Mouse (Mus musculus) liver, embryonic 16.5 days (tissue): Measurements from ENCODE around the gene Nova2. TPM values are rescaled to one million over a fixed set of nuclear protein-coding genes. Genes with fewer than 3 reads are reported as not detected.

ENCODE experiments used
- ATAC-seq: fragments of 200-750 bp; cut with Nextera tagmentation; 2 replicates; pipeline ENCODE4 v1.8.0; 2017; ENCODE audit warnings: low read depth, mild to moderate bottlenecking, moderate number of reproducible peaks, moderate library complexity
- H3K27ac ChIP-seq: fragments of 300-500 bp; sonication (generic); 2 replicates; pipeline ENCODE4 v1.5.1; 2014; ENCODE audit warnings: mild to moderate bottlenecking, low read length
- H3K27me3 ChIP-seq: fragments of 300-500 bp; sonication (generic); 2 replicates; pipeline ENCODE4 v1.6.1; 2014; ENCODE audit warnings: low read depth, low read length, mixed read lengths; ENCODE audit not compliant: control insufficient read depth, insufficient read depth
- H3K36me3 ChIP-seq: fragments of 300-500 bp; sonication (generic); 2 replicates; pipeline ENCODE4 v1.6.1; 2014; ENCODE audit warnings: mild to moderate bottlenecking; ENCODE audit not compliant: control insufficient read depth, insufficient read depth
- H3K4me1 ChIP-seq: fragments of 300-500 bp; sonication (generic); 2 replicates; pipeline ENCODE4 v1.6.1; 2014; ENCODE audit warnings: low read depth, low read length, mixed read lengths; ENCODE audit not compliant: control insufficient read depth
- H3K4me2 ChIP-seq: fragments of 300-500 bp; sonication (generic); 2 replicates; pipeline ENCODE4 v1.6.1; 2014; ENCODE audit warnings: low read depth, low read length, mixed read lengths
- H3K4me3 ChIP-seq: fragments of 300-500 bp; sonication (generic); 2 replicates; pipeline ENCODE4 v1.5.1; 2014; ENCODE audit warnings: low read depth, mild to moderate bottlenecking, low read length
- H3K9ac ChIP-seq: fragments of 300-500 bp; sonication (generic); 2 replicates; pipeline ENCODE4 v1.6.1; 2014; ENCODE audit warnings: low read depth, low read length
- H3K9me3 ChIP-seq: fragments of 300-500 bp; sonication (generic); replicated peaks from 2 replicates; pipeline ENCODE4 v1.6.1; 2016; ENCODE audit warnings: low read length; ENCODE audit not compliant: control insufficient read depth
- WGBS: fragments of 180-500 bp; shearing (Covaris S2); extraction: QIAGEN DNeasy Blood & Tissue Kit; methylation state at CpG from one replicate; pipeline ENCODE4 v1.1.7; 2014; ENCODE audit not compliant: insufficient replicate concordance; 5-methylcytosine and 5-hydroxymethylcytosine counted together
- polyA plus RNA-seq: library from polyadenylated mRNA; unstranded; fragments of >200 nt; fragmentation: Nextera tagmentation; extraction: Ambion mirVana; gene quantifications from 2 replicates; pipeline ENCODE4 v1.2.1, GENCODE M21; 2015

The Nova2 gene
- polyA plus RNA-seq, 1 experiment from 2014 or later: 0.09 TPM

DNA sequence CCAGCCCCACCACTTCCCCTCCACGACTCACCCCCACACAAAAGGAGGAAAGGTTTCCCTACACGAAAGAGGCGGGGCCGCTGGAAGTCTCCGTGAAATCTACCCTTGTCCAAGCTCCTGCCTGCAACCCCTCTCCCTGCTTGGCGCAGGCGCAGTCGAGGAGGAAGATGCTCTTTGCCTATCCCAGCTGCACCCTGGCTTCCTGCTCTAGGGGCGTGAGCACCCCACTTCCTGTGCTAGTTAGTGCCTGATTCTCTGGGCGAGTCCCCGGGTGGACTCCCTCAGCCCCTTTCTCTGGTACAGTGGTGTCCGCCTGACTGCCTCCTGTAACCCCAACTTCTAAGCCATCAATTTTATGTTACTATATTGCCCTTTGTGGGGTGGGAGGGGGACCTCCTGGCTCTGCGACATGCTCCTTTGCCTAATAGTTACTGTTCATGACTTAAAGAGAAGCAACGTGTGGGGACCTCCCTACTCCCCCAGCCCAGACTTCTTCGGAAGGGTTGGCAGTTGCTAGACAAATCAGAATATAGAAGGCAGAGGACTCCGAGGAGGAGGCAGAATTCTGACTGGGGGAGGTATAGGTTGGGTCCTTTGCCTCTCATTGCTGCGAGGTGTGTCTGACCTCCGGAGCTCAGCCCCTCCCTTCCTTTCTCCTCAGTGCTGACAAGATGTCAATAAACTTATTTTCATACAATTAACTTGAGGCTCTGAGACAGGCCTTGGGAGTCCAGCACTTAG, 75.5 kb downstream of the Nova2 start:
- ATAC-seq: no peak
- WGBS: 12% methylated on average over 18 of the region's 18 CpGs

DNA sequence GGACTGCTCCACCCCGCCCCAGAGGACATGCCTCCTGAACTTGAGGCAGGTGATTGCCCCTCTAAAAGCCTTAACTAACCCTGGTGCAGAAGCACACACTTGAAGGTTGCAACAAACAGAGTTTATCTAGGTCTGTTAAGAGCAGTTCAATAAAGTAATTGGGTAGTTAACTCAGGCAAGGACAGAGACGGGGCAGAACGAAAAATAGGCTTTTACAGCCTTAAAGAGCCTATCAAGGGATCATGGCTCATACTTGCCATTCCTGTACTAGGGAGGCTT, 76.1 kb downstream of the Nova2 start:
- H3K36me3 ChIP-seq: peaks cover 5% of the 10 kb centered on the region
- no peak overlapping the region for H3K4me3 ChIP-seq
- H3K4me1 ChIP-seq: peaks cover 54% of the 10 kb centered on the region
- no peak for ATAC-seq
- no peaks in the 10 kb centered on the region for H3K9me3 ChIP-seq
- H3K4me2 ChIP-seq: peak overlapping the region; percentile 50
- H3K9ac ChIP-seq: peak overlapping the region; percentile 56; the same call in 1 of the 2 replicates
- 71% methylated on average over 3 of the region's 3 CpGs for WGBS
- H3K27ac ChIP-seq: peak overlapping the region; percentile 25; the same call in 1 of the 2 replicates
- no peaks in the 10 kb centered on the region for H3K27me3 ChIP-seq

More for the DNA sequence above, 75.5 kb downstream of the Nova2 start:
- peaks cover 5% of the 10 kb centered on the region for H3K36me3 ChIP-seq
- H3K27me3 ChIP-seq: no peaks in the 10 kb centered on the region
- peak overlapping the region; percentile 50 for H3K4me2 ChIP-seq
- peak overlapping the region; percentile 54 for H3K4me3 ChIP-seq
- H3K9me3 ChIP-seq: no peaks in the 10 kb centered on the region
- peaks cover 50% of the 10 kb centered on the region for H3K4me1 ChIP-seq
- H3K27ac ChIP-seq: peak overlapping the region; percentile 36
- peak overlapping the region; percentile 56 for H3K9ac ChIP-seq

DNA sequence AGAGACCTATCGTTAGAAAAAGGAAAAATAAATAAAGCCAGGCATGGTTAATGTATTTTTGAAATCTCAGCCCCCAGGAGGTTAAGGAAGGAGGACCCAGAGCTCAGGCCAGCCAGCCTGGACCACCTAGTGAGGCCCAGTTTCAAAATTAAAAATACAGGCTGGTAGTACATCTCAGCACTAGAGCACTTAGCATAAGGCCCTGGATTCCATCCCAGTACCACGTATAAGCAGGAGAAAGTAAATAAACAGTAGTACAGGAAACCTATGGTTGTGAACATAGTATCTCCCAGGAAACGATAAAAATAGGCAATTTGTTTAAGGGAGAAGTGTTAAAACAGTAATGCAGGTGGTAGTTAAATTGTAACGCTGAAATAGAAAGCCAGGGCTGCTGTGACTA, 76.4 kb downstream of the Nova2 start:
- WGBS: 26% methylated on average over 4 of the region's 4 CpGs
- no peak for ATAC-seq
- H3K27me3 ChIP-seq: no peaks in the 10 kb centered on the region
- no peaks in the 10 kb centered on the region for H3K9me3 ChIP-seq
- H3K4me1 ChIP-seq: peaks cover 54% of the 10 kb centered on the region
- peak overlapping the region; percentile 99 for H3K4me2 ChIP-seq
- peak overlapping the region; percentile 61 for H3K4me3 ChIP-seq
- peaks cover 5% of the 10 kb centered on the region for H3K36me3 ChIP-seq
- H3K9ac ChIP-seq: peak overlapping the region; percentile 69
- peak overlapping the region; percentile 88 for H3K27ac ChIP-seq

DNA sequence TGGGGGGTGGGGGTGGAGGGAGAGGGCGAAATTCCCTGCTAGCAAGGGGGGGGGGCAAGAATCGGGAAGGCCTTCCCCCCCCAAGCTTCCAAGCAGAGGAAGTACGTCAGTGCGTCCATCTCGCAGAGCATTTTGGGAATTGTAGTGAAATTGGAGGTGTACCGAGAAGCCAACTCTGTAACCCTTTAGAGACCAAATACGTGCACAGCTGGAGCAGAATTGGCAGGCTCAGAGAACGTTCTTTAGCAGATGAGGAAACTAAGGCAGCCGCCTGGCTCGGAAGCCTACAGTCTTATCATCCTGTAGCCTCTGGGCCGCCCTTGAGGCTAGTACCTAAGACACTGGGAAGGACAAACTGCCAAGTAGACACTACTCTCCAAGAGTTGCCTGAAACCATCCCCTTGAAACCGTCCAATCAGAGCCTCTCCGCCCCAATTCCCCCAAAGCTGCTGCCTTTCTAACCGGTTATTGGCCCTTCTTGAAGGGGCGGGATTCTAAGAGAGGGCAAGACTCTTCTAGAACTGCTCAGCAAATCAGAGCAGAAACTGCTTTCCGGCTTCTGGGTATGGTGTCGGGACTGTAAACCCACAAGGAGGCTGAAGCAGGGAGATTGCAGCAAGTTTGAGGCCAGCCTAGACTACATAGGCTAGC, 77.3 kb downstream of the Nova2 start:
- H3K27ac ChIP-seq: peak overlapping the region; percentile 88
- peaks cover 54% of the 10 kb centered on the region for H3K4me1 ChIP-seq
- peak overlapping the region; percentile 69 for H3K9ac ChIP-seq
- H3K4me2 ChIP-seq: peak overlapping the region; percentile 99
- H3K9me3 ChIP-seq: no peaks in the 10 kb centered on the region
- peaks cover 5% of the 10 kb centered on the region for H3K36me3 ChIP-seq
- no peaks in the 10 kb centered on the region for H3K27me3 ChIP-seq
- ATAC-seq: peak; percentile 57
- peak overlapping the region; percentile 61 for H3K4me3 ChIP-seq
- WGBS: 0% methylated on average over 17 of the region's 17 CpGs

GRCm38 (mm10) chr7:19003902-19004630, 78.4 kb downstream of the Nova2 start, which contains the start of gene Irf2bp1:
Gene Irf2bp1 (plus strand): TSS chr7:19004044.
- Histone ChIP-seq H3K4me3 (peak within 1 kb of the TSS; percentile 84), H3K9ac (peak within 1 kb of the TSS; percentile 87), H3K9me3 (no peaks in the 10 kb centered on the region), H3K4me2 (peak within 1 kb of the TSS; percentile 99), H3K36me3 (peaks cover 5% of the 10 kb centered on the region), H3K27me3 (no peaks in the 10 kb centered on the region), H3K27ac (peak within 1 kb of the TSS; percentile 94), H3K4me1 (peaks cover 56% of the 10 kb centered on the region)
- under 1% methylated on average over 80 of the region's 90 CpGs for WGBS
- ATAC-seq: peak; percentile 62

- Histone ChIP-seq H3K4me3 (peak overlapping the region; percentile 84), H3K9me3 (no peaks in the 10 kb centered on the region), H3K27ac (peak overlapping the region; percentile 94), H3K9ac (peak overlapping the region; percentile 87), H3K4me1 (peaks cover 57% of the 10 kb centered on the region), H3K4me2 (peak overlapping the region; percentile 99), H3K27me3 (no peaks in the 10 kb centered on the region), H3K36me3 (peaks cover 5% of the 10 kb centered on the region)
- WGBS: 12% methylated on average over 33 of the region's 34 CpGs
- ATAC-seq: no peak
Observed at GRCm38 (mm10) chr7:19004631-19005079, 79.0 kb downstream of the Nova2 start.

- H3K4me1 ChIP-seq: peaks cover 57% of the 10 kb centered on the region
- WGBS: 72% methylated on average over 34 of the region's 34 CpGs
- H3K4me2 ChIP-seq: peak overlapping the region; percentile 99
- peaks cover 5% of the 10 kb centered on the region for H3K36me3 ChIP-seq
- H3K27ac ChIP-seq: no peak overlapping the region
- no peaks in the 10 kb centered on the region for H3K9me3 ChIP-seq
- H3K4me3 ChIP-seq: peak overlapping the region; percentile 84
- no peaks in the 10 kb centered on the region for H3K27me3 ChIP-seq
- no peak for ATAC-seq
- 0 out of 2 replicates have a peak overlapping the region, but pooled peaks have one; percentile 6 for H3K9ac ChIP-seq
Observed at GRCm38 (mm10) chr7:19005417-19006121, 79.9 kb downstream of the Nova2 start.

DNA sequence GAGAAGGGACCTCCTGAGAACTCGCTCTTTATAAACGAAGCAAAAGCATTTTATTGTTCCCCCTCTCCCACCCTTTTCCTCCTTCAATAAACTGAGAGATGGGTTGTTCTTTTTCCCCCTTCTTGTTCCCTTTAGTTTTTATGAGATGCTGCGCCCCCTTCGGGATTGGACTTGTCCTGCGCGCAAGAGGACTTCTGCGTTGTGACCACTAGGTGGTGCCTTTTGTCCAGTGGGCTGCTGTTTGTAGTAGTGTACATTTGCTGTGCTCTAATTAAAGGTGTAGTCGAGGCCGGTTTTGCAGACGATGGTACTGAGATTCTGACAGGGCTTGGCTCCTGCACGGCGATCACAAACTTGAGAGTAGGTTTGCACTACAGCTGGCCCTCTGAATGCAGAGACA, 80.8 kb downstream of the Nova2 start:
- peak overlapping the region; percentile 84; the same call in 1 of the 2 replicates for H3K4me3 ChIP-seq
- ATAC-seq: no peak
- H3K4me1 ChIP-seq: peaks cover 49% of the 10 kb centered on the region
- WGBS: 4% methylated on average over 12 of the region's 12 CpGs
- H3K27me3 ChIP-seq: no peaks in the 10 kb centered on the region
- H3K36me3 ChIP-seq: peaks cover 5% of the 10 kb centered on the region
- no peaks in the 10 kb centered on the region for H3K9me3 ChIP-seq
- peak overlapping the region; percentile 21 for H3K27ac ChIP-seq
- H3K4me2 ChIP-seq: peak overlapping the region; percentile 99; the same call in 1 of the 2 replicates
- H3K9ac ChIP-seq: no peak overlapping the region
